Comparison of ENCODE assay signal across 8 mouse cellular contexts in genomic region chr13:52979331-52980051, GRCm38 (mm10). TPM values are rescaled to one million over a fixed set of nuclear protein-coding genes. Genes with fewer than 3 reads are reported as not detected.
DNase-seq lines count a peak whose midpoint lies in the region; ATAC-seq and TF ChIP-seq lines count a peak whose summit lies in the region.

No protein-coding gene starts in this region.

- H3K36me3 ChIP-seq in kidney, postnatal 0 days (ENCODE audit: insufficient read depth, low read length), result no peaks in the 10 kb centered on the region
- no peaks in the 10 kb centered on the region for H3K36me3 ChIP-seq in midbrain, embryonic 12.5 days
- no peaks in the 10 kb centered on the region for H3K36me3 ChIP-seq in stomach, postnatal 0 days (ENCODE audit: control insufficient read depth, insufficient read depth, low read length)

- peaks cover 19% of the 10 kb centered on the region; the same call in 1 of the 2 replicates for H3K4me1 ChIP-seq in kidney, postnatal 0 days (replicated peaks; ENCODE audit: insufficient read depth, low read length)
- peaks cover 40% of the 10 kb centered on the region for H3K4me1 ChIP-seq in midbrain, embryonic 12.5 days
- 0 out of 2 replicates have a peak, but pooled peaks cover 11% of the 10 kb centered on the region for H3K4me1 ChIP-seq in stomach, postnatal 0 days (replicated peaks; ENCODE audit: control insufficient read depth, insufficient read depth)

- no peak for DNase-seq in layer of hippocampus, adult 2 months (ENCODE audit: low spot score in 2 of 2)
- no peak for DNase-seq in layer of hippocampus, postnatal 25 days (ENCODE audit: extremely low spot score in 1 of 2, low spot score in 1 of 2)
- peak; percentile 28 to 48 for DNase-seq in cerebellum, postnatal 14 days
- DNase-seq in heart, adult 8-10 months (ENCODE audit: low spot score), result peak; percentile 57
- peak; percentile 56 for DNase-seq in kidney, postnatal 0 days (ENCODE audit: low spot score)
- no peak for DNase-seq in stomach, postnatal 0 days (ENCODE audit: low spot score)

- WGBS in kidney, postnatal 0 days, result under 1% methylated on average over 22 of the region's 22 CpGs
- under 1% methylated on average over 22 of the region's 22 CpGs for WGBS in midbrain, embryonic 12.5 days
- WGBS in stomach, postnatal 0 days, result under 1% methylated on average over 22 of the region's 22 CpGs

- no peak for ATAC-seq in kidney, postnatal 0 days (replicated peaks; ENCODE audit: low FRiP score, low read depth)
- no peak for ATAC-seq in midbrain, embryonic 12.5 days (ENCODE audit: low FRiP score, low read depth)
- ATAC-seq in stomach, postnatal 0 days (ENCODE audit: low FRiP score, low TSS enrichment), result no peak
- no peak for ATAC-seq in erythroid progenitor cell, adult 5-6 weeks (replicated peaks; ENCODE audit: low FRiP score, poor library complexity, severe bottlenecking)

- peak overlapping the region; percentile 86; the same call in 1 of the 2 replicates for H3K9ac ChIP-seq in kidney, postnatal 0 days (ENCODE audit: low read depth, low read length)
- H3K9ac ChIP-seq in midbrain, embryonic 12.5 days (replicated peaks), result peak overlapping the region; percentile 81
- H3K9ac ChIP-seq in stomach, postnatal 0 days (ENCODE audit: low read length), result peak overlapping the region; percentile 97

- no peaks in the 10 kb centered on the region for H3K27me3 ChIP-seq in kidney, postnatal 0 days (ENCODE audit: insufficient read depth, low read length)
- H3K27me3 ChIP-seq in midbrain, embryonic 12.5 days, result peaks cover 38% of the 10 kb centered on the region
- H3K27me3 ChIP-seq in stomach, postnatal 0 days (ENCODE audit: control insufficient read depth, insufficient read depth, low read length), result no peaks in the 10 kb centered on the region

- no peaks in the 10 kb centered on the region for H3K9me3 ChIP-seq in kidney, postnatal 0 days (replicated peaks; ENCODE audit: low read length)
- no peaks in the 10 kb centered on the region for H3K9me3 ChIP-seq in midbrain, embryonic 12.5 days
- H3K9me3 ChIP-seq in stomach, postnatal 0 days (ENCODE audit: control insufficient read depth, low read length), result no peaks in the 10 kb centered on the region

- peak overlapping the region; percentile 97 for H3K27ac ChIP-seq in layer of hippocampus, adult 2 months
- H3K27ac ChIP-seq in kidney, postnatal 0 days, result peak overlapping the region; percentile 96; the same call in 1 of the 2 replicates
- peak overlapping the region; percentile 94 for H3K27ac ChIP-seq in midbrain, embryonic 12.5 days (replicated peaks)
- peak overlapping the region; percentile 98 for H3K27ac ChIP-seq in stomach, postnatal 0 days (replicated peaks)

- no peak for TF ChIP-seq EP300 in stomach, postnatal 0 days (optimal IDR thresholded peaks at IDR 0.05)

- TF ChIP-seq CTCF in layer of hippocampus, adult 2 months (conservative IDR thresholded peaks at IDR 0.05), result no peak
- no peak for TF ChIP-seq CTCF in kidney, postnatal 0 days (IDR thresholded peaks at IDR 0.05; ENCODE audit: low read depth)
- no peak for TF ChIP-seq CTCF in stomach, postnatal 0 days (IDR thresholded peaks at IDR 0.05; ENCODE audit: low read depth)

- peak overlapping the region; percentile 90 for H3K4me2 ChIP-seq in kidney, postnatal 0 days (ENCODE audit: low read length)
- peak overlapping the region; percentile 96 for H3K4me2 ChIP-seq in midbrain, embryonic 12.5 days (replicated peaks)
- H3K4me2 ChIP-seq in stomach, postnatal 0 days (replicated peaks; ENCODE audit: low read depth), result peak overlapping the region; percentile 96

- H3K4me3 ChIP-seq in layer of hippocampus, adult 2 months, result peak overlapping the region; percentile 71
- peak overlapping the region; percentile 97 for H3K4me3 ChIP-seq in kidney, postnatal 0 days (replicated peaks; ENCODE audit: low read depth, low read length)
- H3K4me3 ChIP-seq in midbrain, embryonic 12.5 days, result peak overlapping the region; percentile 87
- H3K4me3 ChIP-seq in stomach, postnatal 0 days (ENCODE audit: low read depth, low read length), result peak overlapping the region; percentile 92

RNA-seq across cellular contexts. Expression of gene Nfil3, which starts 1.4 kb away (rescaled TPM):
- total RNA-seq in layer of hippocampus, adult 2 months (2021), result 10 to 100 TPM; 14.2 to 14.7 TPM
- 10 to 100 TPM; 12.5 to 15.1 TPM for total RNA-seq in layer of hippocampus, postnatal 25 days (2021)
- 10 to 100 TPM; 11.5 to 23.7 (median 13.9) TPM for total RNA-seq in heart, adult 8-10 months (2022)
- polyA plus RNA-seq in kidney, postnatal 0 days (2015; fragmentation: Nextera tagmentation; extraction: Ambion mirVana), result 17.0 and 17.1 TPM in 2 replicates
- polyA plus RNA-seq in midbrain, embryonic 12.5 days (2016; fragmentation: Nextera tagmentation; extraction: Ambion mirVana), result 28.2 and 28.5 TPM in 2 replicates
- 14.4 and 16.4 TPM in 2 replicates for polyA plus RNA-seq in stomach, postnatal 0 days (2015; fragmentation: Nextera tagmentation; extraction: Ambion mirVana)
- 2.9 and 3.6 TPM in 2 replicates for total RNA-seq in erythroid progenitor cell, adult 5-6 weeks (2015; ENCODE audit: low replicate concordance)
- 1.7 and 3.7 TPM in 2 replicates for total RNA-seq in erythroid progenitor cell, adult 5-6 weeks (2017; ENCODE audit: low replicate concordance)

RNA-seq across cellular contexts. Expression of gene Auh, which starts 50.0 kb away (rescaled TPM):
- total RNA-seq in layer of hippocampus, adult 2 months (2021), result 100 to 1,000 TPM; 107 to 121 TPM
- total RNA-seq in layer of hippocampus, postnatal 25 days (2021), result 100 to 1,000 TPM; 104 to 110 TPM
- 100 to 1,000 TPM; 149 to 181 (median 160) TPM for total RNA-seq in heart, adult 8-10 months (2022)
- 79.5 and 81.3 TPM in 2 replicates for polyA plus RNA-seq in kidney, postnatal 0 days (2015; fragmentation: Nextera tagmentation; extraction: Ambion mirVana)
- 46.2 and 48.0 TPM in 2 replicates for polyA plus RNA-seq in midbrain, embryonic 12.5 days (2016; fragmentation: Nextera tagmentation; extraction: Ambion mirVana)
- polyA plus RNA-seq in stomach, postnatal 0 days (2015; fragmentation: Nextera tagmentation; extraction: Ambion mirVana), result 41.4 and 47.8 TPM in 2 replicates
- total RNA-seq in erythroid progenitor cell, adult 5-6 weeks (2015; ENCODE audit: low replicate concordance), result 21.4 and 40.7 TPM in 2 replicates
- total RNA-seq in erythroid progenitor cell, adult 5-6 weeks (2017; ENCODE audit: low replicate concordance), result 35.3 and 51.2 TPM in 2 replicates

Comparison
In these comparisons a context has a peak if more than half of its experiments do, and no peak if none do; other contexts are left out.
1. DNase-seq: peak in cerebellum, postnatal 14 days (2 of 2), heart, adult 8-10 months (single experiment) and kidney, postnatal 0 days (single experiment); none in layer of hippocampus, adult 2 months (0 of 2), layer of hippocampus, postnatal 25 days (0 of 2) and stomach, postnatal 0 days (single experiment).
2. Peak in every context shown above with its lines, with median percentiles within 50 percentile points of each other: H3K27ac ChIP-seq, H3K4me3 ChIP-seq, H3K4me2 ChIP-seq and H3K9ac ChIP-seq.